Mouse (Mus musculus) stomach, postnatal 0 days (tissue): ENCODE measurements around the gene Sox6.

ENCODE experiments used
- CTCF ChIP-seq: IDR thresholded peaks from 2 replicates; pipeline ENCODE4 v1.5.1; 2016; ENCODE audit warnings: antibody characterized with exemption, low read depth, mild to moderate bottlenecking, moderate library complexity
- EP300 ChIP-seq: optimal IDR thresholded peaks from 2 replicates; pipeline ENCODE3; 2016; ENCODE audit warnings: antibody characterized with exemption

DNA sequence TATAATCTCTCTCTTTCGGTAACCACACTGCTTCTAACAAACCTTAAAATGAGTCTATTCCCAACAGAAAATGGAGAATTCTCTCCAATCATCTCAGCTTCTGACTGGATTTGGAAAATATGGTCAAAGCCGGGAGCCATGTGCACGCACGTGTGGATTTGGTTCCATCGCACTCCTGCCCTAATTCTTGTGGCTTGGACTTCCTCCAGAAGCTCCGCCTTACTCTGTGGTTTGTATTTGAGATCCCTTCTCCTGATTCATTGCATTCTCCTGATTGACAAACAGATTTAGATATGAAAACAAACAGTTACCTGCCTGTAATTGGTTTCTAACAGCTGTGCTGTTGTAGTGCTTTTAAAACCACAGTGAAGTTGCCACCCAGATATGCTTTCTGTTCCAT is 351.9 kb downstream of the Sox6 start:
- TF ChIP-seq CTCF (no peak), EP300 (no peak)
